Mouse (Mus musculus): ENCODE results near the gene Trim63.

Gene Trim63

GRCm38 (mm10) chr4:134370649-134371221, 55.8 kb downstream of the Trim63 start:
- no peak for DNase-seq (ENCODE audit: low read depth)

DNA sequence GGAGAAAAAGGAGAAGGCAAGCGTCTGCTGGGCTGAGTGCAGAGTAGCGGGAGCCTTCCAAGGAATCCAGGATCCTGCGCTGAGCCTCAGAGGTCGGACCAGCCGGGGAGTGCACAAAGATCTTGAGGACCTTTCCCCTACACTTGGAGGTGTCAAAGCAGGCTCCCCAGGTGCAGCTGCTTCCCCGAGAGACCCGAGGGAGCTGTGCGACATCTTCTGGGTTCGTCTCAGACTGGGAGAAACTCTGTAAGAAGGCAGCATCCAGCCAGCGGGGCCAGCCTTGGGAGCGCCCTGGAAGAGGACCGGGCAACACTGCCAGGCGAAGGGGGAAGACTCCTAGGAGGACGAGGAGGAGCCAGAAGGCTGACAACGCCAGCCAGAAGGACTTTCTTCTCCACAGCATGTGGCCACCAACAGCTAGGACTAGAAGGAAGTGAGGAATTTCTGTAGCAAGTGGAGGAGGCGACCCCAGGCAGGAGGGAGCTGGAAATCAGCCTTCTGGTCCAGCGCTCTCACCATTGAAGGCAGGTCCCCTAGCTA, 56.5 kb downstream of the Trim63 start:
- DNase-seq (ENCODE audit: low read depth), result no peak

- DNase-seq (ENCODE audit: low read depth), result peak; percentile 71
Measured at GRCm38 (mm10) chr4:134372294-134372747, 57.4 kb downstream of the Trim63 start.

DNA sequence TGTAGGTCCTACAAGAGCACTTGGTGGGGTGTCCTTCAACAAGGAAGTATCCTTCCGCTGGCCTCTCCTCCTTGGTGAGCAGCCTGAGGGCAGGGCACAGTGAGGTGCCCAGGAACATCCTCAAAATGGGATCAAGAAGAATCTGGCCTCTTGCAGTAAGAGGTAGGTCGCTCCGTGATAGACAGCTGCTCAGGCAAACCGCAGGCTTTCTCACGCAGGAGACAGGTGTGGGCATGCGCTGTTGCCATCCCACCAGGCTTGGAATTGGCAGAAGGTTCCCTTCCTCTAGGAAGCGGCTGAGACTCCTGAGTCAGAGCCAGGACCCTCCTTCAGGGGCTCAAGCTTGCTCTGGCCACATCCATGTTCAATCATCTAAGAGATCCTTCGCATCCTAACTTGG, 58.4 kb downstream of the Trim63 start:
- DNase-seq (ENCODE audit: low read depth), result no peak

DNA sequence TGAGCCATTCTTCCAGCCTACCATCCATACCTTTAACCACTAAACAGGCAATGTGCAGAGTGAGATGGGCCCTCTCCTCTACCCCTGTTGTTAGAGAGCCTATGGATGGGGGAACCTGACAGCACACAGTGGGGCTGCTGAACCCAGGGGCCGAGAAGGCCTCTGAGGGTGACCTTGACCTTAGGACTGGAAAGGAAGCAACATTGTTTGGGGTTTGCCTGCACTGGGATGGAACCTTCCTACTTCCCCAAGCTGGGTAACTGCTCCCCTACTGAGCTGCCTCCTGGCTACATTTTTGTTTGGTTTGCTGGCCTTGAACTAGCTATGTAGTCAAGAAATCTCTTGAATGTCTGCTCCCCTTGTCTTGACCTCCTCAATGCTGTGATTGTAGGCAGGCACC, 59.4 kb downstream of the Trim63 start:
- DNase-seq (ENCODE audit: low read depth), result no peak

DNA sequence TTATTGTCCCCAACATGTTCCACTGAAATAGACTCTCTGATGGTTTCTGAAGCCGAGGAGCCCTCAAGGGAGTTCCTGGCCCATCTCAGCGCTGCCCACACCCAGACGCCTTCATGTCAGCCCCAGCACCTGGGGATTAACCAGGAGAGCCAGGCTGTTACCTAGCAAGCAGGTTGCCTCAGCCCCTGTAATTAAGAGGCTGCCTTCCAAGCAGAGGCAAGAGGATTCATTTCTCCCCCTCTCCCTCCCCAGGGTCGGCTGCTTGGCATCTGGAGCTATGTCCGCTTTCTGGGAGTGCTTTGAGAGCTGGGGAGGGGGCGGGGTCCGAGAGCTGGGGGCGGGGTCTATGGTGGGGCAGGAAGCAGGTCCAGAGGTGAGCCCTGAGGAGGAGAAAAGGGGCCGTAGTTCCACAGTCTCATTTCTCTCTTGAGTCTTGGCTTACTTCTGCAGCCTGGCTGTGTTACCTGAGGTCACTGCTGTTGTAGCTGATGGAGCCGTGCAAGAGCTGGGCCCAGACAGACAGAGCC, 63.2 kb downstream of the Trim63 start:
- no peak for DNase-seq (ENCODE audit: low read depth)

Measured in 416B (cell line).